Mouse (Mus musculus) neural tube, postnatal 0 days (tissue): ENCODE results near the gene Nf2. TPM values are rescaled to one million over a fixed set of nuclear protein-coding genes. Genes with fewer than 3 reads are reported as not detected.

Experiments
- microRNA-seq: library from miRNA; unstranded; fragments of <30 nt; microRNA quantifications from one replicate; pipeline ENCODE4, GENCODE M21; 2016
- polyA plus RNA-seq: library from polyadenylated mRNA; unstranded; fragments of >200 nt; fragmentation: Nextera tagmentation; extraction: Ambion mirVana; gene quantifications from 2 replicates; pipeline ENCODE4 v1.2.1, GENCODE M21; 2015

Nf2 gene
- polyA plus RNA-seq = 43.5 and 44.8 TPM in 2 replicates

DNA sequence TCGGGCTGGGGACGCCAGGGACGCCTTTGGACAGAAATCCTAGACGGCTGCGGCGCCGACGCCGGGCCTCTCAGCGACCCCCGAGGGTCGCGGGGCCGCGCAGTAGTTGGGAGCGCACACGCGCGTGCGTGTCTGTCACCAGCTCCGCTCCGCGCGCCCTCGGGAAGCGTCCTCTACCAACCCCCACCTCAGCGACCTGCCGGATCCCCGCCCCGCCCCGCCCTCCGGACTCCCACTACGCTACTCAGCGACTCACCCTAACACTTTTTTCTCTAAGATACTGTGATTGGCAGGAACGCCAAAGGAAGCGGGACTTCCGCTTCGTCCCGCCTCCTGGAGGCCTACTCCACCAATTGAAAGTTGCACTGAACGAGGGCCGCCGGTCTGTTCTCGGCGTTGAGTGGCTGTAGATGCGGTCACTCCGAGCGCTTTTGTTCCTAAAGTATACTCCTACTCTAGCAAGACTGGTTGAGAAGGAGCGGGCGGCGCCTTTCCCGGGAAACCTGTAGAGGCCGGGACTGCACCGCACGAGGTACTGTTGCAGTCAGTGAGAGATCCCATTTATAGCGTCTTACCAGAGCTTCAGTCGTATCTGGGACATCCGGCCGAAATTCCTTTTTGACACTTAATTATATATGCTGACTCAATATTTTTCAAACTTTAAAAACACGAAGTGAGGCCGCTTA is at the start of gene Nf2:
Gene Nf2 (minus strand): TSS at position 279 of the 686 bp plus-strand sequence.

DNA sequence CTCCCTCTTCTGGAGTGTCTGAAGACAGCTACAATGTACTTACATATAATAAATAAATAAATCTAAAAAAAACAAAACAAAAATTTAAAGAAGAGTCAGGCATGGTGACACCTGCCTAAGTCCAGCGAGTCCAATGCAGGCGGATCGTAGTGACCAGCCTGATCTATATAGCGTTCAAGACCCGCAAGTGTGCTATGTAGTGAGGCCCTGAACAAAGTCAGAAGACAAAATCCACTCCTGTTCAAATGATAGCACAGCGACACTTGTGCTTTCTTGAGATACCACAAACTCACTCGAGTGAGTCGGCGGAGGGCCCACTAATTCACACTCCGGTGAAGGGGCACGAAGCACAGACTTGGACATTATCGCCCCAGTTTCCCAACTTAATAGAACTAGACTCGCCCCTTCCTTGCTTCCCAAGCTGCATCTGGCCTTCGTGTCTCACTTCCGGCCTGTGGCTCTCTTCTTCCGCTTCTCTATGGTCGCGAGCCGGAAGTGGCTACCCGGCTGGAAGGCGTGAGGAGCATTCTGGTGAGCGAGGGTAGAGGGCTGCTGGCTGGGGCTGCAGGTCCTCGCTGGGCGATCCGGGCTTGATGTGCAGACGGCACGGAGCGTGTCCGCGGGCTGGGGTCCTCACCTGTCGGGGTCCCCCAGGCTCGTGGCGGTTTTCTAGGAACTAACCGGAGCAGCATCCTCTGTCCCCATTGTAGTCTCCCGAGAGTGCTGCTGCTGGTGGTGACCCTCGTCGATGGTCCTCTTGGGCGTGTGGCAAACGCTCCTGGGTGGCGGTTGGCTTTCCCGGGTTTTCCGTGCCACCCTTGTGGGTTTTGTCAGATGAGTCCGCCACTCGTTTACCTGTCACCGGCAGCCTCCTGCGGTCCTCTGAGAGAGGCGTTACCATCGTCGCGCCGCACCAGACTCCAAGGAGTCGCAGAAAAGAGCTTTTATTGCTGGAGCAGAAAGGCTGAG is 45.8 kb upstream of the Nf2 start, which contains the start of gene Thoc5:
Gene Thoc5 (plus strand): TSS at position 473 of the 969 bp plus-strand sequence.

DNA sequence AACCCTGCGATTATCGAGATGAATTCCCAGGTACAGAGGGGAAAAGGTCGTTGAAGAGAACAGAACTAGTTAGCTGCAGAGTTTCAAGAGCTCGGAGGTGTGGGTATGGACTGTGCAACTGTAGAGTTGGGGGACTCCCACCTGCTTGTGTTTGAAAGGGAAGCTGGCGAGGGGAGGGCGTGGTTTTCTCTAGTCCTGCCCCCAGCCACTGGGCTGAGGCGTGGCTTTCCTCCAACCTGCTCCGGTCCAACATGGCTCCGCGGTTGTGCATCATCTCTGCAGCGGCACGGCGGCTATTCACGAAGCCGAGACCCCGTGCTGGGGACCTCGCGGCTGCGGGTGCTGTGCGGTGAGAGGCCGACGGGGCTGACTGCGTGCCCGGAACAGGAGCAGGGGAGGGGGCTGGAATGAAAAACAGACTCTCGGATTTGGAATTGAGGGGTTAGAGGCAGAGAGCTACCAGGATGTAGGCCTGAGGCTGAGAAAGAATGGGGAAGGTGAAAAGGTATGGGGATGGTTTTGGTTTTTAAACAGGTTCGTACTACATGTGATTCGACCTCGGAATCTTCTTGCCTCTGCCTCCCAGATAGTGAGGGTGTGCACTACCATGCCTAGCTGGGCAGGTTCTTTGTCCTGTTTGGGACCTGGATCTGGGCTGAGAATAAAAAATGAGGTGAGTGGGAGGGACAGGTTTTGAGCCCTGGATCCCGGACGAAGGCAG is 24.6 kb upstream of the Nf2 start, which contains the start of gene Nipsnap1:
Gene Nipsnap1 (plus strand): TSS at position 197 of the 721 bp plus-strand sequence.

DNA sequence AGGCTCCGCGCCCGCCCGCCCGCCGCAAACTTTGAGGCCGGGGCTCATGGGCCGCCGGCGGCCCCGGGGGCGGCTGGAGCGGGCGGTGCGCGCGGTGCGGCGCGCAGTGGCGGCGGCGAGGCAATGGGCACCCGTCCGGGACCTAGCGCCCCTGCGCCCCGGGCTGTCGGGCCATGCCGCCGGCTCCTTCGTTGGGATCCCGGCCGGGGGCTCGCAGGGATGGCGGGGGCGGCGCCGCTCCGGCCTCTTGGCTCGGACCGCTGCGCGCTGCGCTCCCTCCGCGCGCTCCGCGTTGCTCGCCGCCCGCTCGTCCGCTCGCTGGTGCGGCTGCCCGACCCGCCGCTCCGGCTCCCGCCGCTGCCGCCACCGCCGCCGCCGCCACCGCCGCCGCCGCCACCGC is 102.6 kb downstream of the Nf2 start, which contains the start of gene Cabp7:
Gene Cabp7 (minus strand): TSS at position 46 of the 400 bp plus-strand sequence.

Small RNA genes within 50 kb of the gene (microRNA-seq; reads per million reads assigned to microRNA genes)
- not detected for gene Mir6918

Other genes starting within 250 kb of the Nf2 start
- not detected in 2 replicates for gene Gm11032, start 229.5 kb downstream of the Nf2 start, polyA plus RNA-seq
- 15.1 and 16.0 TPM in 2 replicates for gene Ascc2, start 211.8 kb downstream of the Nf2 start, polyA plus RNA-seq
- 1,112 and 1,229 TPM in 2 replicates for gene Uqcr10, start 145.2 kb downstream of the Nf2 start, polyA plus RNA-seq
- 58.3 and 60.3 TPM in 2 replicates for gene Zmat5, start 144.9 kb downstream of the Nf2 start, polyA plus RNA-seq
- gene Cabp7, start 102.8 kb downstream of the Nf2 start, polyA plus RNA-seq = 12.4 and 13.4 TPM in 2 replicates
- gene Nipsnap1, start 24.4 kb upstream of the Nf2 start, polyA plus RNA-seq = 110 and 116 TPM in 2 replicates
- 31.0 and 32.6 TPM in 2 replicates for gene Thoc5, start 45.8 kb upstream of the Nf2 start, polyA plus RNA-seq
- gene Nefh, start 98.5 kb upstream of the Nf2 start, polyA plus RNA-seq = 59.7 and 69.0 TPM in 2 replicates
- 82.9 and 93.1 TPM in 2 replicates for gene Ap1b1, start 137.3 kb upstream of the Nf2 start, polyA plus RNA-seq
- gene Rasl10a, start 208.6 kb upstream of the Nf2 start, polyA plus RNA-seq = 5.3 and 6.1 TPM in 2 replicates
- gene Gas2l1, start 215.8 kb upstream of the Nf2 start, polyA plus RNA-seq = 26.2 and 27.1 TPM in 2 replicates
- gene Rhbdd3, start 249.4 kb upstream of the Nf2 start, polyA plus RNA-seq = 39.1 and 45.6 TPM in 2 replicates
- 328 and 384 TPM in 2 replicates for gene Ewsr1, start 249.7 kb upstream of the Nf2 start, polyA plus RNA-seq